Mouse (Mus musculus) kidney, adult 2 months (tissue): Measurements from ENCODE around the gene Casp2. TPM values are rescaled to one million over a fixed set of nuclear protein-coding genes. Genes with fewer than 3 reads are reported as not detected.

Experiments
- DNase-seq: peaks from one replicate; pipeline ENCODE4 v3.0.0; 2021
- H3K27ac ChIP-seq: fragments of 200-500 bp; 2 replicates; pipeline ENCODE4 v1.5.1; 2012; ENCODE audit warnings: low read depth, low read length, control low read depth, inconsistent platforms; ENCODE audit not compliant: insufficient read depth
- H3K27me3 ChIP-seq: fragments of 200-500 bp; replicated peaks from 2 replicates; pipeline ENCODE4 v1.6.1; 2012; ENCODE audit warnings: mild to moderate bottlenecking, moderate library complexity, low read length, inconsistent platforms; ENCODE audit not compliant: control insufficient read depth, insufficient read depth
- H3K36me3 ChIP-seq: fragments of 200-500 bp; 2 replicates; pipeline ENCODE4 v1.6.1; 2012; ENCODE audit warnings: mild to moderate bottlenecking, moderate library complexity, low read length, inconsistent platforms; ENCODE audit not compliant: control insufficient read depth, insufficient read depth
- H3K4me1 ChIP-seq: fragments of 200-500 bp; 2 replicates; pipeline ENCODE4 v1.6.1; 2011; ENCODE audit warnings: low read length; ENCODE audit not compliant: control insufficient read depth, insufficient read depth
- H3K4me3 ChIP-seq: fragments of 200-500 bp; 2 replicates; pipeline ENCODE4 v1.5.1; 2011; ENCODE audit warnings: mild to moderate bottlenecking, low read depth, low read length, control low read depth; ENCODE audit not compliant: insufficient read depth
- CTCF ChIP-seq: fragments of 200-500 bp; conservative IDR thresholded peaks from 2 replicates; pipeline ENCODE4 v1.5.1; 2011; ENCODE audit warnings: low read depth, mild to moderate bottlenecking, control low read depth, low read length, moderate library complexity, mixed read lengths; ENCODE audit not compliant: insufficient read depth, insufficient read length
- POLR2A ChIP-seq: fragments of 200-500 bp; IDR thresholded peaks from one replicate; pipeline ENCODE4 v1.6.1; 2011; ENCODE audit warnings: low read depth, low read length, control low read depth
- WGBS: fragments of 180-500 bp; shearing (Covaris S2); methylation state at CpG from one replicate; pipeline ENCODE4 v1.1.7; 2018; 5-methylcytosine and 5-hydroxymethylcytosine counted together
- polyA plus RNA-seq: library from polyadenylated mRNA; depleted of rRNA; stranded (reverse); fragments of >200 nt; gene quantifications from 2 replicates; pipeline ENCODE4 v1.2.3, GENCODE M21; 2012

The Casp2 gene
- polyA plus RNA-seq, 1 experiment = 17.4 TPM

DNA sequence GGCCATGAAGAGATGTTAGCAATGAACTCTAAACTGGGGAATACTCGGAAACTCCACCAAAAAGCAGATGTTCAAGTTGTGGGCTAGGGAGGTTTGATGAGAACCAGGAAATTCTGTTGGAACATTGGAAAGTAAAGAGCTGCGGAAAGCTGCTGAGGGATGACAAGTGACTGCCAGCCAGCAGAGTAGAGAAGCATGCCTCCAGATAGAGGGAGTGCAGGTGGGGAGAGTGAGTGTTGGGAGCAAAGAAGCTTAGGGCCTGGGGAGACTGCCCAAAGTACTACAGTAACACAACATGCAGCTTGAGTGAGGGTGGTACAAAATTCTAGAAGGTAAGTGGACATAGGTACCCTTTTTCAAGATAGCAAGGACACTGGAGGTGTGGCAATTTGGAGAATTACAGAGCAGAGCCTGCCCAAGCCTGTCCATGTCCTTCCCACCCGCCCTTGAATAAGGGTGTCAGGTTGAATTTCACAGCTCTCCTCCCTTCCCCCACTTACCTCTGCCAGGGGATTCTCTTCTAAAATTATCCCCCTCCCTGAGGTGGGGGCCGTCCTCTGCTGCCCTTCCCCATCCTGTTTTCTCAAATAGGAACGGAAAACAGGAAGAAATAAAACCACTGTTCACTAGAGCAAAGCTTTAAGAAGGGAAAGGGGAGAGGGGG, 18.2 kb downstream of the Casp2 start:
- 67% methylated on average over 5 of the region's 5 CpGs for WGBS
- H3K4me3 ChIP-seq = no peak overlapping the region
- no peaks in the 10 kb centered on the region for H3K27me3 ChIP-seq
- H3K4me1 ChIP-seq = 0 out of 2 replicates have a peak, but pooled peaks cover 3% of the 10 kb centered on the region
- no peak for DNase-seq
- H3K36me3 ChIP-seq = peaks cover 4% of the 10 kb centered on the region
- TF ChIP-seq POLR2A = no peak
- no peak for TF ChIP-seq CTCF
- H3K27ac ChIP-seq = no peak overlapping the region

DNA sequence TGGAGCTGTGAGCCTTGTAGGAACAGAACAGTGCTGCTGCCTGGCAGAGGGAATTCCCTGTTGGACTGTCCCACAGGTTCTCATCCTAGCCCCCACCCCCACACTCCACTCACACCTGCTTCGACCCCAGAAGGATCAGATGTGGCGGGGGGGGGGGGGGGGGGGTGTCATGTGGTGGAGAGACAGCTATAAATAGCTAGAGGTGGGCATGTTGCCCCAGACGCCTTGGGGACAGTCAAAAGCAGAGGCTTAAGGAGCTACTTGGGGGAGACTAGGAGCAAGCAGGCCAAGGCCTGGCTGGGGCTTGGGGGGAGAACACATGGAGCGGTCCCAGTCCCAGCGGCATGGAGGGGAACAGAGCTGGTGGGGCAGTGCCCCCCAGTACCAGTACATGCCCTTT, 21.7 kb downstream of the Casp2 start, which contains the start of gene Clcn1:
Gene Clcn1, plus strand, starts transcription at position 238 of the 400 bp plus-strand sequence.
- 71% methylated on average over 4 of the region's 5 CpGs for WGBS
- no peak for DNase-seq
- Histone ChIP-seq H3K27me3 (no peaks in the 10 kb centered on the region), H3K36me3 (peaks cover 1% of the 10 kb centered on the region; the same call in 1 of the 2 replicates), H3K27ac (no peak within 1 kb of the TSS), H3K4me3 (no peak within 1 kb of the TSS), H3K4me1 (no peaks in the 10 kb centered on the region)
- TF ChIP-seq POLR2A (no peak), CTCF (no peak)

DNA sequence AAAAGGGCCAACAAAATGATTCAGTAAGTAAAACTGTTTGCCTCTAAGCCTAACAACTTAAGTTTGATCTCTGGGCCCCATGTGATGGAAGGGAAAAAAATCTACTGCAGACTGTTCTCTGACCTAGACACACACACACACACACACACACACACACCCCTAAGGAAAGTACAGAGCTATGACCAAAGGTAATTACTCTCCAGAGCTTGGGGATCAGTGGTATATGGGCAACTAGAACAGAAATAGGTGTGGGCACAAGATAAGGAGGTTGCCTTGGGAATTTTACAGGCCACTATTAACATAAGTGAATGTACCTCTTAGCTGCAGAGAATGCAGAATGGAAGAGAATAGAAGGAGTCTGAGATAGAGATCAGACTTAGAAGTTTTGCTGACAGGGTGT, 22.8 kb downstream of the Casp2 start:
- no peak for DNase-seq
- Histone ChIP-seq H3K4me3 (no peak overlapping the region), H3K27me3 (no peaks in the 10 kb centered on the region), H3K27ac (no peak overlapping the region), H3K36me3 (no peaks in the 10 kb centered on the region), H3K4me1 (no peaks in the 10 kb centered on the region)
- TF ChIP-seq CTCF (no peak), POLR2A (no peak)

DNA sequence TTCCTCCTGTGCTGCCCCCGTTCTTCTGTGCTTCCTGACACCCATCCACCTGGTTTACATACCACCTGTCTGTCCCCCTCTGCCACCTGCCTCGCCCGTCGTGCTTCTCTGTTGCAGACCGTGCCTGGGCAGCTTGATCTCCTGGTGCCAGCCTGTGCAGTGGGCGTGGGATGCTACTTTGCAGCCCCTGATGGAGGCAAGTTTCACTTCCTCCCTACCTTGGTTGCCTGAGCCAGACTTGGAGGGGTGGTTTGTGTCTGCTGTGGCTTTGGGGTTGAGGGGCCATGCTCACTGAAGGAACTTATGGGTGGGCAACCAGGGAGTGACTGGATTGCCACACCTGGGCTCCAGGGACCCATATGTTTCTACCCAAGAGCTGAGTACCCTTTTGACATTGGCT, 28.5 kb downstream of the Casp2 start:
- DNase-seq = no peak
- no peaks in the 10 kb centered on the region for H3K27me3 ChIP-seq
- no peaks in the 10 kb centered on the region for H3K4me1 ChIP-seq
- H3K36me3 ChIP-seq = no peaks in the 10 kb centered on the region
- 91% methylated on average over 6 of the region's 6 CpGs for WGBS
- no peak overlapping the region for H3K4me3 ChIP-seq
- TF ChIP-seq POLR2A = no peak
- TF ChIP-seq CTCF = no peak
- no peak overlapping the region for H3K27ac ChIP-seq

DNA sequence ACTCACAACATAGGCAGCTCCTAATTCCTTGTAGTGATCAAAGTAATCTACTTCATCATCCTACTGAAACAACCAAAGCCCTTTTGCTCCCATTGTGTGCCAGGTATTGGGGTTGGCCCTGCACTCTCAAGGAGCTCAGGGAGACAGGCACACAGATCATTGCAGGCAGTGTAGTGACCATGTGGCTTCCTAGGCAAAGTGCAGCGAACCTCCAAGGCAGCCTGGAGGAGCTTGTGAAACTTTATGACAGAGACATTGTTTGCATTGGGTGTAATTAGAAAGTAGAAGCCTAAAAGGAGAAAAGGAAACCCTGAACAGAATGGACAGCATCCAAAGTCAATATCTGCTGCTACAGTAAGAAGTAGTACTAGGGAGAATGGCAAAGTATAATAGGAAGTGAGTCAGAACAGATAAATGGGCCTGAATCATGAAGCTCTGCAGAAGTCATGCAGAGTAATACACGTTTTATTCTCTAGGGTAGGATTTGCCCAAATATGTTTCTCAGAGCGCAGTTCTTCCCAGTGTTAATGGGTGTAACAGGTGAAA, 30.8 kb downstream of the Casp2 start:
- H3K4me3 ChIP-seq = no peak overlapping the region
- no peaks in the 10 kb centered on the region for H3K4me1 ChIP-seq
- TF ChIP-seq CTCF (no peak), POLR2A (no peak)
- DNase-seq = no peak
- H3K36me3 ChIP-seq = no peaks in the 10 kb centered on the region
- H3K27ac ChIP-seq = no peak overlapping the region
- 64% methylated on average over 3 of the region's 3 CpGs for WGBS
- no peaks in the 10 kb centered on the region for H3K27me3 ChIP-seq

DNA sequence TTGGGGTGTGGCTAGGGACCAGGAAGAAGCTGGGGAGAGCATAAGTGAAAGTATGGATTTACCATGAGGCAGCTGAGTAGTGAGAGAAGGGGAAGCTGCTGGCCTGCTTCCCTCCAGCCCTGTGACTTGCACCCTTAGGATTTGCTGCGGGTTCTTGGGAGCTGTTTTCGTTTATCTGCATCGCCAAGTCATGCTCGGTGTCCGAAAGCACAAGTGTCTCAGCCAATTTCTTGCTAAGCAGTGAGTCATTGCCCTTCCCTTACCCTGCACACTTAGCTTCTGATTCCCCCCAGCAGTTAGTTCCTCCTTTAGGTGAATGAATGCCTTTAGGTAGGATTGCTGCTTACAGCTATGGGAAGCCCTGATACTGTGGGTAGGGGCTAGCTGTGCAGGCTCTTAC, 34.6 kb downstream of the Casp2 start:
- TF ChIP-seq CTCF = no peak
- no peak for TF ChIP-seq POLR2A
- H3K27ac ChIP-seq = no peak overlapping the region
- H3K36me3 ChIP-seq = no peaks in the 10 kb centered on the region
- no peaks in the 10 kb centered on the region for H3K4me1 ChIP-seq
- no peak for DNase-seq
- H3K27me3 ChIP-seq = no peaks in the 10 kb centered on the region
- no peak overlapping the region for H3K4me3 ChIP-seq
- 86% methylated on average over 5 of the region's 5 CpGs for WGBS

DNA sequence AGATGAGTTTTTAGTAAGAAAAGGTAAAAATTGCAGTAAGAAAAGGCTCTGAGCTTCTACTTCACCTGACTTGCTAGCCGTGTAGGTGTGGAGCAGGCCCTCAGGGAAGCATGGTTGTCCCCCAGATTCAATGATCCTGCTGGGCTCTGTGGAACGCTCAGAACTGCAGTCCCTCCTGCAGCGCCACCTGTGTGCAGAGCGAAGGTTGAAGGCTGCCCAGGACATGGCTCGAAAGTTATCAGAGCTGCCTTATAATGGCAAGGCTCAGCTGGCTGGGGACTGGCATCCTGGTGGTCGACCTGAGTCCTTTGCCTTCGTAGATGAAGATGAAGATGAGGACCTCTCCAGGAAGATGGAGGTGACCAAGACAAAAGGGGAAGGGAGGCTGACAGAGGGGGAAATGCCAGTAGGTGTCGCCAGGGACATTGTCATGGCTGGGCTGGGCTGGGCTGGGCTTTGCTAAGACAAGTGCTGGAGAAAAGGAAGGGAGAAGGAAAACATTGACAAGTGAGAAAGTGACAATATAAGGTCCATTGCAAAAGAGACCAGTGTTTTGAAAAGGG, 45.1 kb downstream of the Casp2 start:
- peak; percentile 6 for DNase-seq
- H3K36me3 ChIP-seq = no peaks in the 10 kb centered on the region
- H3K27ac ChIP-seq = no peak overlapping the region
- WGBS = 54% methylated on average over 8 of the region's 8 CpGs
- no peaks in the 10 kb centered on the region for H3K27me3 ChIP-seq
- no peaks in the 10 kb centered on the region for H3K4me1 ChIP-seq
- TF ChIP-seq CTCF (peak; percentile 30; the same call in 1 of the 2 replicates), POLR2A (no peak)
- no peak overlapping the region for H3K4me3 ChIP-seq
